Mouse (Mus musculus) kidney, adult 2 months (tissue): ENCODE data around the gene Zfp423.

Source experiments
- CTCF ChIP-seq: fragments of 200-500 bp; conservative IDR thresholded peaks from 2 replicates; pipeline ENCODE4 v1.5.1; 2011; ENCODE audit warnings: low read depth, mild to moderate bottlenecking, control low read depth, low read length, moderate library complexity, mixed read lengths; ENCODE audit not compliant: insufficient read depth, insufficient read length
- POLR2A ChIP-seq: fragments of 200-500 bp; IDR thresholded peaks from one replicate; pipeline ENCODE4 v1.6.1; 2011; ENCODE audit warnings: low read depth, low read length, control low read depth

DNA sequence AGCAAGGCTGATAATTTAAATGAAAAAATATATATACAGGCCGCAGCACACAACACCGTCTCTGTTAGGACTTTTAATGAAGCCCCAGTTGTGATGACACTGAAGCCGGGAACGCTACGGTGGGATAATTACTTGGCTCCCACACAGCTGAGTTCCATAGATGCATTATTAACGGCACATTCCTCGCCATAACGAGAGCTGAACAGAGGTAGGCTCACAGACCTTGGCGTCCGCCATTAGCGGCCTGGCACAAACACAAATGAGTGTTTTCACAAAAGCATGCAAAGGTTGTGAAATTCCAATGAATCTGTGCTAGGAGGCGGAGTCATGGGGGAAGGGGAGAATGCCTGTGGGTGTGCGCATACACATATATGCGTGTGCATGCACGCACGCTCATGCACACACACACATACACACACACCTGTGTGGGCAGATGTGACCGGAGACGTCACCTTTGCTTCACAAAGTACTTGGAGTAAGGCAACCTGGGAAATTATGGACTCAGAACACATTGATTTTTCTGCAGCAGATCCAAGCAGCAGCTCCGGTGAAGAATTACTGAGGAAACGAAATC is 214.2 kb downstream of the Zfp423 start:
- no peak for TF ChIP-seq CTCF
- no peak for TF ChIP-seq POLR2A
